Mouse (Mus musculus) kidney, adult 2 months (tissue): ENCODE measurements at regions not wholly inside any gene's neighbourhood (a gene's known extent, or its start where the extent isn't known, plus 50 kb on each side); places are given as distances from the start of the nearest gene placed in this dataset.

Experiments
- CTCF ChIP-seq: fragments of 200-500 bp; conservative IDR thresholded peaks from 2 replicates; pipeline ENCODE4 v1.5.1; 2011; ENCODE audit warnings: low read depth, mild to moderate bottlenecking, control low read depth, low read length, moderate library complexity, mixed read lengths; ENCODE audit not compliant: insufficient read depth, insufficient read length
- POLR2A ChIP-seq: fragments of 200-500 bp; IDR thresholded peaks from one replicate; pipeline ENCODE4 v1.6.1; 2011; ENCODE audit warnings: low read depth, low read length, control low read depth

DNA sequence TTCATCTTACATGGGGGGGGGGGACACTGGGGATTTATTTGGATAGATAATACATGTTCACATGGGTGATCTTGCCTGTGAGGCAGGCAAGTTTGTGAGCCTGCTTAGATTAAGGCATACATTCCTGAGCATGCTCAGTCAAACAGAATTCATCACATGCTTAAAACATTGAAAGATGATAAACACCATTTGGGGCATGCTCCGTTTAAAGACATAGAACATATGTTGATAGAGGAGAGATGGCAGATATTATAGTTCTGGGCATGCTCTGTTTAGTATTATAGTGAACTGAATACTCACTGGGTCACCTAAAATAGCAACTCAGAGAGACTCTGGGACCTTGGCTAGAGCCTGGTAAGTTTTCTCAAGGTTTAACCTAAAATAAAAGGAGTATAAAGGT lies 269.6 kb upstream of the Tmem132c start:
- no peak for TF ChIP-seq CTCF
- no peak for TF ChIP-seq POLR2A
